Mouse (Mus musculus): ENCODE results near the gene Park7. TPM values are rescaled to one million over a fixed set of nuclear protein-coding genes. Genes with fewer than 3 reads are reported as not detected.
A peak's percentile ranks its signal among the peaks of the same experiment; 100 is the strongest.

Park7 gene
- polyA plus RNA-seq, 1 experiment from 2014 or later, result 231 TPM

DNA sequence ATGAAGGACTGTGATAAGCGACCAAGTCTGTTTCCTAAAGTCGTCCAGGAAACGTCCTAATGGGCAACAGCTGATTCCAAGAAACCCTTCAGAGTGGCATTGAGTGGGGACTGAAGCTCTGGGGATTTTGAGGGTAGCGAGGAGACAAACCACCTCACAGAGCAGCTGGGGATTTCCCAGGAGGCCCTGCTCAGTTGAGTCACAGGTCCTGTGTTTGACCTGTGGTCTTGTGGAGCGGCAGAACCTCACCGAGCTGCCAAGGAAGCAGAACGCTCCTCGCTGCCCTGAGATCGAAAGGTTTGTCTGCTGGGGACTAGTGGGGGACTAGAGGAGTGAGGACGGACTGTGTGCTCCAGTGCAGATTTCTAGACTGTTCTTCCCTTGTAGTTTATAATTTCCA, 13.6 kb upstream of the Park7 start:
- Histone ChIP-seq H3K36me3 (ENCODE audit: control insufficient read depth, insufficient read depth) (no peaks in the 10 kb centered on the region), H3K9ac (ENCODE audit: low read depth, low read length) (no peak overlapping the region), H3K27ac (ENCODE audit: low read depth, low read length) (no peak overlapping the region), H3K4me1 (replicated peaks; ENCODE audit: control insufficient read depth, insufficient read depth, low read length) (no peaks in the 10 kb centered on the region), H3K27me3 (replicated peaks; ENCODE audit: control insufficient read depth, insufficient read depth, low read length) (no peaks in the 10 kb centered on the region), H3K4me3 (ENCODE audit: low read depth, low read length) (no peak overlapping the region), H3K9me3 (ENCODE audit: control insufficient read depth) (no peaks in the 10 kb centered on the region), H3K4me2 (replicated peaks; ENCODE audit: low read depth) (no peak overlapping the region)
- 58% methylated on average over 10 of the region's 10 CpGs for WGBS
- TF ChIP-seq CTCF (IDR thresholded peaks at IDR 0.05; ENCODE audit: low read depth), result no peak
- ATAC-seq, result no peak

DNA sequence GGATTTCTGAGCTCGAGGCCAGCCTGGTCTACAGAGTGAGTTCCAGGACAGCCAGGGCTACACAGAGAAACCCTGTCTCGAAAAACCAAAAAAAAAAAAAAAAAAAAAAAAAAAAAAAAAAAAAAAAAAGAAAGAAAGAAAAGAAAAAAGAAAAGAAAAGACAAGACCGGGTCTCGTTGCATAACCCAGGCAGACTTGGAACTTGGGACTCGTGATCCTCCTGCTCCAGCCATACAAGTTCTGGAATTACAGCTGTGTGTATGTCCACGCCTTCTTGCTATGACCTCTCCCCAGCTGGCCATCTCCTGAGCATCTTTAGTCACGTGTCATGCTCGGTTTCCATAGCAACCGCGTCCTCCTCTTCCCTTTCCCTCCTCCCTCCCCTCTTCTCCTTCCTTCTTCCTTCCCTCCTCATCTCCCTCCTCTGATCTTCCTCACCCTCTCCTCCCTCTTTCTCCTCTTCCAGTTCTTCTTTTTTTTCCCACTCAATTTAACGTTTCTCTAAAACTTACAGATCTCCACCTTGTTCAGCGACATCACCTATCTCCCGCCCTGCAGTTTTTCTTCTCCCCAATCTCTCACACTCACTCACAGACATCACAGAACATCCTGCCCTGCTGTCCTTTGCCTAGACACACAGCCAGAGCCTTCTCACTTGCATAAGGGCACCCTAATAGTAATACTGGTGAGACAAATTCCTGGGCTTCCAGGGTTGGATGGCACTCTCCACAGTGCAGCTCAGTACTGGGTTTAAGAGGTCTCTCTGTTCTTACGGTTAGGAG, 12.9 kb upstream of the Park7 start:
- no peak overlapping the region for H3K9ac ChIP-seq (ENCODE audit: low read depth, low read length)
- 48% methylated on average over 13 of the region's 14 CpGs for WGBS
- H3K4me2 ChIP-seq (replicated peaks; ENCODE audit: low read depth), result no peak overlapping the region
- no peaks in the 10 kb centered on the region for H3K27me3 ChIP-seq (replicated peaks; ENCODE audit: control insufficient read depth, insufficient read depth, low read length)
- no peak for ATAC-seq
- H3K4me1 ChIP-seq (replicated peaks; ENCODE audit: control insufficient read depth, insufficient read depth, low read length), result no peaks in the 10 kb centered on the region
- no peaks in the 10 kb centered on the region for H3K36me3 ChIP-seq (ENCODE audit: control insufficient read depth, insufficient read depth)
- no peak overlapping the region for H3K4me3 ChIP-seq (ENCODE audit: low read depth, low read length)
- no peak for TF ChIP-seq CTCF (IDR thresholded peaks at IDR 0.05; ENCODE audit: low read depth)
- no peaks in the 10 kb centered on the region for H3K9me3 ChIP-seq (ENCODE audit: control insufficient read depth)
- no peak overlapping the region for H3K27ac ChIP-seq (ENCODE audit: low read depth, low read length)

DNA sequence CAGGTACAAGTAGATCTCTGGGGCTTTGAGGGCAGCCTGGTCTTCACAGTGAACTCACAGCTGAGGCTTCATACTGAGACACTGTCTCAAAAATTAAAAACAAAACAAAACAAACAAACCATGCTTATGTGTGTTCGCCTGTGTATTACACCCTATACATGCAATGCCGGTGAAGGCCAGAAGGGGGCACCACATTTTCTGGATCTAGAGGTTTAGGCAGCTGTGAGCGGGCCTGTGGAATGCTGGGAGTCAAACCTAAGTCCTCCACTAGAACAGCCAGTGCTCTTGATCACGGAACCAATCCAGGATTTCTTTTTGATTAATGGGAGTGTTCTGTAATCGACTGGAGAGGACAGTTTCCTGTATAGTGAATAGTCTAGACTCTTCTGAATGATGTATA, 11.7 kb upstream of the Park7 start:
- H3K4me2 ChIP-seq (replicated peaks; ENCODE audit: low read depth), result no peak overlapping the region
- 61% methylated on average over 5 of the region's 5 CpGs for WGBS
- no peak for ATAC-seq
- no peak overlapping the region for H3K27ac ChIP-seq (ENCODE audit: low read depth, low read length)
- no peaks in the 10 kb centered on the region for H3K9me3 ChIP-seq (ENCODE audit: control insufficient read depth)
- H3K4me3 ChIP-seq (ENCODE audit: low read depth, low read length), result no peak overlapping the region
- TF ChIP-seq CTCF (IDR thresholded peaks at IDR 0.05; ENCODE audit: low read depth), result peak; percentile 61
- no peaks in the 10 kb centered on the region for H3K4me1 ChIP-seq (replicated peaks; ENCODE audit: control insufficient read depth, insufficient read depth, low read length)
- no peaks in the 10 kb centered on the region for H3K36me3 ChIP-seq (ENCODE audit: control insufficient read depth, insufficient read depth)
- no peak overlapping the region for H3K9ac ChIP-seq (ENCODE audit: low read depth, low read length)
- no peaks in the 10 kb centered on the region for H3K27me3 ChIP-seq (replicated peaks; ENCODE audit: control insufficient read depth, insufficient read depth, low read length)

DNA sequence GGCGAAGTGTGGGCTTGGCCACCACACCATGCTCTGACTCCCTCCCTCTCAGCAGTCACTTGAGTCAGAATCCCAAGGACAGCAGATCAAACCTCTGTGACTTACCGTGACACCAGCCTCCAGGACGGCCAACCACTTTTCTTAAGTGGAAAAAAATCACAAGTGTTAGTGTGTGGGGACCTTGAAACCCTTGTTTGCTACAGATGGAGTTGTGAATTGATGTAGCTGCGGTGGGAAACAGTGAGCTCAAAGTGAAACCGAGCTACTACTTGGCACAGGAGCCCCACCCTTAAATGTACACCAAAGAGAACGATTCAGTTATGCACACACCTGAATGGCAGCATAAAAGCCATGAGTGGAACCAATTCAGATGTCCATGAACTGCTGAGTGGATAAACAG, 10.7 kb upstream of the Park7 start:
- no peak for TF ChIP-seq CTCF (IDR thresholded peaks at IDR 0.05; ENCODE audit: low read depth)
- H3K27me3 ChIP-seq (replicated peaks; ENCODE audit: control insufficient read depth, insufficient read depth, low read length), result no peaks in the 10 kb centered on the region
- no peak overlapping the region for H3K4me2 ChIP-seq (replicated peaks; ENCODE audit: low read depth)
- no peak overlapping the region for H3K4me3 ChIP-seq (ENCODE audit: low read depth, low read length)
- no peaks in the 10 kb centered on the region for H3K9me3 ChIP-seq (ENCODE audit: control insufficient read depth)
- H3K27ac ChIP-seq (ENCODE audit: low read depth, low read length), result no peak overlapping the region
- H3K9ac ChIP-seq (ENCODE audit: low read depth, low read length), result no peak overlapping the region
- WGBS, result 77% methylated on average over 6 of the region's 6 CpGs
- no peak for ATAC-seq
- no peaks in the 10 kb centered on the region for H3K4me1 ChIP-seq (replicated peaks; ENCODE audit: control insufficient read depth, insufficient read depth, low read length)
- H3K36me3 ChIP-seq (ENCODE audit: control insufficient read depth, insufficient read depth), result no peaks in the 10 kb centered on the region

DNA sequence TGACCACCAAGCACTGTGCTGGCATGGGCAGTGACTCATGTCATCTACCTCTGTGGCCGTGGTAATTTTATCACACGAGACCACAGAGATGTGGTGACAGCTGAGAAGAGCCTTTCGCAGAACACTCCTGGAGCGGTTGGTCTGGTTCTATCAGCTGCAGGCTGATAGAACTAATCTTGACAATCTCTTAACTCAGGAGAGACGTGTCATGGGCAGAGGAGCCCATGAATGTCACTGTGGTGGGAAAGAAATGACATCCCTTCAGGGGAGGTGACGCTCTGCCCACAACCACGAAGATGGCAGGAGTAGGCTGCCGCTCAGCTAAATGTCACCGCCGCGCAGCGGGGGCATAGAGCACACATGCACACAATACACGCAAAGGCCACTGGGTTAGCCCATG, 10.1 kb upstream of the Park7 start:
- no peaks in the 10 kb centered on the region for H3K4me1 ChIP-seq (replicated peaks; ENCODE audit: control insufficient read depth, insufficient read depth, low read length)
- WGBS, result 75% methylated on average over 13 of the region's 13 CpGs
- no peak overlapping the region for H3K27ac ChIP-seq (ENCODE audit: low read depth, low read length)
- no peak for ATAC-seq
- H3K27me3 ChIP-seq (replicated peaks; ENCODE audit: control insufficient read depth, insufficient read depth, low read length), result no peaks in the 10 kb centered on the region
- H3K9me3 ChIP-seq (ENCODE audit: control insufficient read depth), result no peaks in the 10 kb centered on the region
- no peak overlapping the region for H3K4me2 ChIP-seq (replicated peaks; ENCODE audit: low read depth)
- TF ChIP-seq CTCF (IDR thresholded peaks at IDR 0.05; ENCODE audit: low read depth), result no peak
- H3K36me3 ChIP-seq (ENCODE audit: control insufficient read depth, insufficient read depth), result no peaks in the 10 kb centered on the region
- H3K9ac ChIP-seq (ENCODE audit: low read depth, low read length), result no peak overlapping the region
- no peak overlapping the region for H3K4me3 ChIP-seq (ENCODE audit: low read depth, low read length)

DNA sequence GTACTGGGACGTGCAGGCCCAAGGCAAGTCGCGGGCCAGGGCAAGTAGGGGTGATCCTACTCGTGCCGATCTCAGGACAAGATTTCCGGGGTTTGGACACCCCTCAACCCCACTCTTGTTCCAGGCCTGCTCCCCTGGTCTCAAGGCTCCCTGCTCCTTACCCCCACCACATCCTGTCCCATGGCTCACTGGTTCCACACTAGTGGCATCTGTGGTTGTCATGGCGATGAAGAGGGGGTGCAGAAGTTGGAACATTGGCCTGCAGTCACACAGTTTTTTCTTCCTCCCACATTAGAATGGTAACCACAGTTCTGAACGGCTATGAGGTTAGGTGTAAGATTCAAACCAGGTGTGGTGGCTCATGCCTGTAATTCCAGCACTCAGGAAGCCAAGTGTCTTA, 7.0 kb upstream of the Park7 start:
- ATAC-seq, result no peak

More for the DNA sequence above, 7.0 kb upstream of the Park7 start:
- no peak for TF ChIP-seq CTCF (IDR thresholded peaks at IDR 0.05; ENCODE audit: low read depth)
- Histone ChIP-seq H3K4me1 (replicated peaks; ENCODE audit: control insufficient read depth, insufficient read depth, low read length) (no peaks in the 10 kb centered on the region), H3K9me3 (ENCODE audit: control insufficient read depth) (no peaks in the 10 kb centered on the region), H3K9ac (ENCODE audit: low read depth, low read length) (no peak overlapping the region), H3K27ac (ENCODE audit: low read depth, low read length) (no peak overlapping the region), H3K36me3 (ENCODE audit: control insufficient read depth, insufficient read depth) (no peaks in the 10 kb centered on the region), H3K4me3 (ENCODE audit: low read depth, low read length) (no peak overlapping the region), H3K4me2 (replicated peaks; ENCODE audit: low read depth) (no peak overlapping the region), H3K27me3 (replicated peaks; ENCODE audit: control insufficient read depth, insufficient read depth, low read length) (no peaks in the 10 kb centered on the region)
- 71% methylated on average over 8 of the region's 8 CpGs for WGBS
